Mouse (Mus musculus) megakaryocyte, embryonic 14.5 days (primary cell): ENCODE data around the gene Hspbp1. TPM values are rescaled to one million over a fixed set of nuclear protein-coding genes. Genes with fewer than 3 reads are reported as not detected.

Source experiments
- H3K27me3 ChIP-seq: replicated peaks from 2 replicates; pipeline ENCODE3; 2012; ENCODE audit warnings: inconsistent platforms
- H3K36me3 ChIP-seq: replicated peaks from 2 replicates; pipeline ENCODE3; 2012; ENCODE audit warnings: low read length, inconsistent platforms, mixed read lengths
- H3K4me1 ChIP-seq: 2 replicates; pipeline ENCODE4 v1.6.1; 2012; ENCODE audit warnings: inconsistent platforms
- H3K4me3 ChIP-seq: replicated peaks from 2 replicates; pipeline ENCODE3; 2012; ENCODE audit warnings: moderate library complexity, mild to moderate bottlenecking, inconsistent platforms
- H3K9me3 ChIP-seq: 2 replicates; pipeline ENCODE4 v1.6.1; 2012; ENCODE audit warnings: inconsistent platforms
- FLI1 ChIP-seq: IDR thresholded peaks from 2 replicates; pipeline ENCODE4 v1.6.1; 2012; ENCODE audit warnings: low read length, inconsistent platforms, mixed read lengths
- GATA1 ChIP-seq: IDR thresholded peaks from 3 replicates; pipeline ENCODE4 v1.6.1; 2012; ENCODE audit warnings: mixed read lengths, low read length, inconsistent platforms, borderline replicate concordance
- polyA plus RNA-seq: library from polyadenylated mRNA; stranded (reverse); fragments of >175 nt; gene quantifications from 2 replicates; pipeline ENCODE4 v1.2.3, GENCODE M21; 2012; ENCODE audit warnings: low replicate concordance; ENCODE audit not compliant: insufficient read depth

Gene Hspbp1
- polyA plus RNA-seq, 1 experiment, result 71.8 TPM

DNA sequence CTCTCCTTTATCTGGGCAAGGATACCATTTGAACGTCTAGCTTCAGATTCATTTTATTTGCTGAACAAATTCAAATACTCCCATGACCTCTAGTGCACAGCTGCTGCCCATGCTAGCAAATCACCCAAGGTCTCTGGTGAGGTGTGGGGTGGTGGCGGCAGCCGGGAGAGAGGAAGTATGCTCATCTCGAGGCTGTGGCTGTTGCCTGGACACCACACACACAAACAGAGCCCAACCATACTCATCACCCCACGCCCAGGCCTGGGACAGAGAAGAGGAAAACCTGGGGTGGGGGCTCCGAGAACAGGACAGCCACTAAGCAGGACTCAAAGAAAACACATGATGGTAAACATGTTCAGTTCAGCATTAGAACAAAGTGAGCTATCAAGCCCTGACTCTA is 37.6 kb downstream of the Hspbp1 start:
- no peaks in the 10 kb centered on the region for H3K9me3 ChIP-seq
- H3K4me1 ChIP-seq, result peaks cover 91% of the 10 kb centered on the region
- H3K36me3 ChIP-seq, result peaks cover 74% of the 10 kb centered on the region
- peak overlapping the region; percentile 85 for H3K4me3 ChIP-seq
- H3K27me3 ChIP-seq, result no peaks in the 10 kb centered on the region
- TF ChIP-seq FLI1, result no peak
- TF ChIP-seq GATA1, result no peak

DNA sequence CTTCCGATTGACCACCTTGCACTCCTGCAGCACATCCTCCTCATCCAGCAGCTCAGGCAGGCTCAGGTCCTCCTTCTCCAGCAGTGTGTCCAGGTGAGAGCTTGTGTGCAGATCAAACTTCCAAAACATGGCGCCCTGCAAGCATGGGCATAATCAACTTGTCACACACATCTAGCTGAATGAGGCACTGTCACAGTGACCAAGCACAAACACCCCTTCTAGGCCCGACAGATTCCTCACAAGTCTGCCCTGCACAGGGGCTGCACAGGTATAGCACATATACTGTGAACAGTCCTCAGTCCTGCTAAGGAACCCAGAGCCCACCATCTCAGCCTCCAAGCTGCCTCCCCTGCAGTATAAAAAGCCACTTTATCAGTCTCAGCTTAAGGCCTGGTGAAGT is 38.1 kb downstream of the Hspbp1 start:
- Histone ChIP-seq H3K4me3 (peak overlapping the region; percentile 85), H3K4me1 (peaks cover 91% of the 10 kb centered on the region), H3K36me3 (peaks cover 74% of the 10 kb centered on the region), H3K27me3 (no peaks in the 10 kb centered on the region), H3K9me3 (no peaks in the 10 kb centered on the region)
- TF ChIP-seq FLI1 (no peak), GATA1 (no peak)

DNA sequence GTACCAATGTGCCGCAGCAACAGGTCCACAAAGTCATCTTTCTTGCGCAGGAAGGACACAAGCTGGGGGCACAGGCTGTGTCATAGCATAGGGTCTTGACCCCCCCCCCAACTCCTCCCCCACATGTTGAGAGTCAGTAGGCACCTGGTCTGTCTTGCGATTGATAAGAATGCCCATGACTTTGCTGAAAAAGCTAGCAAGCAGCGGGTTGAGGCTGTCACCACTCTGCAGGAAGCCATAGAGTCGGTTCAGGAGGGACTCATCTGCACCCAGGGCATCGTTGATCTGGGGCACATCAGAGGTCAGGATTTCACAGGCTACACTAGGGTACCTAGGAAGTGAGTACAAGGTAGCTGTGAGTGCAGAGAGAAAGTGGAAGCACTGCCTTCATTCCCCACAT is 41.6 kb downstream of the Hspbp1 start:
- no peak for TF ChIP-seq GATA1
- TF ChIP-seq FLI1, result no peak
- Histone ChIP-seq H3K9me3 (no peaks in the 10 kb centered on the region), H3K4me1 (peaks cover 99% of the 10 kb centered on the region)

DNA sequence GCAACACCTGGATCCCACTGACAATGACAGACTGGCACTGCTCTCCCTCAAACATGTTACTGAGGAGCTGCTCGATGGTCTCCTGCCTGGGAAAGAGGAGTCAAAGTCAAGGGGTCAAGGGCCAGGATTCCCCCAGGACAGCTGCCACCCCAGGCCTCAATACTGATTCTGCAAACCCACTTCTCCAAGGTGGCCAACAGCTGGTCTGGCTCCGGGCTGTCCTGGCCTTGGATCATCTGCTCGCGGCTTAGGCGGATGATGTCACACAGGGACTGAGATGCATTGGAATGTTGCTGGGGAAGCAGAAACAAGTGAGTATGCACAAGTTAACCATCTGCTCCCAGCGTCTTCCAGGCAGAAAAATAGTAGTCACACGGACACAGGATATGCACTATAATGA is 42.9 kb downstream of the Hspbp1 start:
- TF ChIP-seq GATA1 (no peak), FLI1 (no peak)
- Histone ChIP-seq H3K4me1 (peaks cover 96% of the 10 kb centered on the region), H3K4me3 (no peak overlapping the region), H3K27me3 (no peaks in the 10 kb centered on the region), H3K9me3 (no peaks in the 10 kb centered on the region), H3K36me3 (peaks cover 93% of the 10 kb centered on the region)

More for the DNA sequence above, 41.6 kb downstream of the Hspbp1 start:
- Histone ChIP-seq H3K36me3 (peaks cover 95% of the 10 kb centered on the region), H3K4me3 (peak overlapping the region; percentile 83), H3K27me3 (no peaks in the 10 kb centered on the region)

DNA sequence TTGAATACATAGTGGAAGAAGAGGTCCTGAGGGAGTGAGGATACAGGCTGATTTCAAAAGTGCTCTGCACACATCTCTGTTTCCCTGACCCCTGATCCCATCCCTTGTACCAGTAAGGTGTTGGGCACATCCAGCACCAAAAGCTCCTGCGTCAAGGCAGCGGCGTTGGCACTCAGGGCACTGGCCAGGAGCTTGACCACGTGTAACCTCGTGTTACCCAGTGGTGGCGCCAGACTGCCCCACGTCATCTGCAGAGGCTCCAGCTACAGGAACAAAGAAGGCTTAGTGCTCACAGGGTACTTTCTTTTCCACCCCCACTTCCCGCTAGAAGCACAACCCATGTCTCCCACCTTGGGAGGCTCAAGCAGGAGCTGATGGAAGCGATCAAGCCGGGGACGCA is 43.7 kb downstream of the Hspbp1 start:
- Histone ChIP-seq H3K27me3 (no peaks in the 10 kb centered on the region), H3K4me1 (peaks cover 95% of the 10 kb centered on the region), H3K36me3 (peaks cover 92% of the 10 kb centered on the region), H3K4me3 (peak overlapping the region; percentile 14), H3K9me3 (no peaks in the 10 kb centered on the region)
- TF ChIP-seq FLI1, result no peak
- no peak for TF ChIP-seq GATA1

DNA sequence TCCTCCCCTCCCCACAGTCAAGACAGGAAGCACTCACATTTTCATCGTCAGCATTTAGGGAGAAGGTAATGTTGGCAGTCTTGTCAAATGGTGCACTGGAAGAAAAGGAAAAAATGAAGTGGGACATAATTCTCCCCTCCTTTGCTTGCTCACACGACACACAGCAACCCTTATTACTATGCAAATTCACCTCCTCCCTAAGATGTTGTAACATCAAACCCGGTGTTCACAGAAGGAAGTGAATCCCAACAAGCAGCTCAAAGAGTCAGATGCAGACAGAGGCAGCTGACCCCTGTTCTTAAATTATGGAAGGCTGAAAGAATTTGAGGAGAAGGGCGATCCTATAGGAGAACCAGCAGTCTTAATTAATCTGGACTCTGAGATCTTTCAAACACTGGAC is 48.7 kb downstream of the Hspbp1 start:
- no peak for TF ChIP-seq GATA1
- no peak for TF ChIP-seq FLI1
- Histone ChIP-seq H3K9me3 (no peaks in the 10 kb centered on the region), H3K36me3 (peaks cover 92% of the 10 kb centered on the region), H3K4me3 (no peak overlapping the region), H3K4me1 (peaks cover 87% of the 10 kb centered on the region), H3K27me3 (no peaks in the 10 kb centered on the region)

DNA sequence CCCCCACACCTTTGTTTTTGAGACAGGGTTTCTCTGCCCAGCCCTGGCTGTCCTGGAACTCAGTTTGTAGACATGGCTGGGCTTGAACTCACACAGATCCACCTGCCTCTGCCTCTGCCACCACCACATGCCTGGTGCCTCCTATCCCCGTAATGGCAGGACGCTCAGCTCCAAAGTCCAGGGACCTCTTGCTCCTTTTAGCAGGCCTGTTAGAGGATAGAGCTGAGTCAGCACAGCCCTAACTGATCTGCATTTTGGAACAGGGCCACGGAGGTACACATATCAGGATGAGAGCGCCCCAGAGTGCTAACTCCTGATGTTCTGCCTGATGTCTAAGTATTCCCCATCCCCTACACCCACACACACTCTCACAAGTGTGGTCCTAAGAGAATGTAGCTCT is 53.8 kb downstream of the Hspbp1 start, which contains the start of gene Tmem86b:
TSS of gene Tmem86b (minus strand) at position 392 of the 400 bp plus-strand sequence.
- no peak for TF ChIP-seq FLI1
- no peak for TF ChIP-seq GATA1
- Histone ChIP-seq H3K27me3 (no peaks in the 10 kb centered on the region), H3K4me1 (peaks cover 90% of the 10 kb centered on the region), H3K9me3 (no peaks in the 10 kb centered on the region), H3K36me3 (peaks cover 97% of the 10 kb centered on the region), H3K4me3 (peak within 1 kb of the TSS; percentile 46)

DNA sequence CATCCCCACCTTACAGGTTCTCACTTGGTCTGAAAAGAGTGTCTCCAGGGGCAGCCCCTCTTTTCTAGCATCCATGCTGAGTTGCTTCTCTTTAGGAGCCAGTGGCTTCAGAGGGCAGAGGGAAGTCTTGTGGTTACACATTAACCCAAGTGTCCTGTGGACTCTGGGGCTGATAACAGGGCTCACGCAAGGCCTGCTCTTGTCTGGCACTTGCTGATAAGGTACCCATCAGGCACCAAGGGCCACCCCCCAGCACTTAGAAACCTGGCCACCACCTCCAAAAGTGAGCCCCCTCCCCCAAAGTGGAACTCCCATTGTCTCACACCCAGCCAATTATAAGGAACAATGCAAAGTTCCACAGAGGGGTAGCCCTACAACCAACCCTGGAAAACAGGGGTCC is 54.7 kb downstream of the Hspbp1 start:
- Histone ChIP-seq H3K36me3 (peaks cover 91% of the 10 kb centered on the region), H3K9me3 (no peaks in the 10 kb centered on the region), H3K4me3 (peak overlapping the region; percentile 28), H3K27me3 (no peaks in the 10 kb centered on the region), H3K4me1 (peaks cover 89% of the 10 kb centered on the region)
- TF ChIP-seq FLI1 (no peak), GATA1 (peak; percentile 57; the same call in 1 of the 3 replicates)

DNA sequence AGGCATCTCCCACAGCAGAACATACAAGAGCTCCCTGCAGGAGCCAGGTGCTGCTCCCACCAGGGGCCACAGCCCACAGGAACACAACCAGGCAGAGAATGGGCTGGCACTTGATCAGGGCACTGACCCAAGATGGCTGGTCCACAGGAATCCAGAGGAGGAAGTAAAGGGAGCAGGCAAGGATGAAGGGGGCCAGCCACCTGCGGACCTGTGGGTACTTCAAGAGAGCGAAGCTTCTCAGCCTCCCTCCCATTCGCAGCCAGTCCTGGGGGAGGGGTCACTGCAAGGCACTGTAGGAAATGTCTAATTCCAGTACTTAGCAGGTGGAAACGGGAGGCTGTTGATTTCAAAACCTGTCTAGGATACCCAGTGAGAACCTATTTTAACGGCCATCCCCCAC is 55.3 kb downstream of the Hspbp1 start:
- peak overlapping the region; percentile 3 for H3K4me3 ChIP-seq
- peaks cover 89% of the 10 kb centered on the region for H3K4me1 ChIP-seq
- H3K9me3 ChIP-seq, result no peaks in the 10 kb centered on the region
- no peak for TF ChIP-seq FLI1
- no peak for TF ChIP-seq GATA1
- no peaks in the 10 kb centered on the region for H3K27me3 ChIP-seq
- peaks cover 91% of the 10 kb centered on the region for H3K36me3 ChIP-seq

DNA sequence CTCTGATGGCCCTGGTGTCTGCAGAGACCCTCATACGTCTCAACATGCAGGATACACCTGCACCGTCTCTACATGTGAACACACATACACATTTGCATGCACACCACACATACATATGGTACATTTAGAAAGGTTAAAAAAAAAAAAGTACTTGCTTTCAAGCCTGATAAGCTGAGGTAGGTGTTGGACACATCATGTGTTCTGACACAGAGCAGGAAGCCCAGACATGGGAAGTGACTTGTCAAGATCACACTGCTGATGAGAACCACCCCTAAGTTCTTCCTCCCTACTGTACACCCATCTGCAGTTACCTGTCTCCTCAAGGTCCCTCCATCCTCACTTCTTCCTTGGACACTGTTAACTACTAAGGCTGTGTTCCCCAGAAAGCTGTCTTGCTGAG is 58.9 kb downstream of the Hspbp1 start:
- Histone ChIP-seq H3K27me3 (no peaks in the 10 kb centered on the region), H3K4me3 (no peak overlapping the region), H3K4me1 (peaks cover 64% of the 10 kb centered on the region), H3K36me3 (peaks cover 55% of the 10 kb centered on the region), H3K9me3 (no peaks in the 10 kb centered on the region)
- TF ChIP-seq GATA1 (no peak), FLI1 (no peak)

DNA sequence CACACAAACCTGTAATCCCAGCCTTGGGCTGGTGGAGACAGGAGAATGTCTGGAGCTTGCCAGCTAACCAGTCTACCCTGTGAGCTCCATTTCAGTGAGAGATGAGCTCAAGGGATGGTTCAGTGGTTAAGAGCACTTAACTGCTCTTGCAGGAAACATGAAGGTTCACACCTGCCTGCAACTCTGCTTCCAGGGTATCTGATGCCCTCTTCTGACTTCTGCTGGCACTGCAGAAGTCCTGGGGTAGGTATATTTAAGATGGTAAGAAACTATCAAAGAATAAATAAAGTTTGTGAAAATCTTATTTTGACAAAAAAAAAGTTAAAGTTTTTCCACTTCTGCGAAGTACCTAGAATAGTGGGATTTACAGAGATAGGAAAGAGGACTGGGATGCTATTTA is 60.5 kb downstream of the Hspbp1 start:
- Histone ChIP-seq H3K4me3 (no peak overlapping the region), H3K4me1 (peaks cover 48% of the 10 kb centered on the region), H3K36me3 (peaks cover 41% of the 10 kb centered on the region), H3K9me3 (no peaks in the 10 kb centered on the region), H3K27me3 (no peaks in the 10 kb centered on the region)
- TF ChIP-seq FLI1 (no peak), GATA1 (no peak)
